Mouse (Mus musculus) lung, postnatal 0 days (tissue): ENCODE measurements around the gene Gpr45.

Experiments used
- CTCF ChIP-seq: IDR thresholded peaks from 2 replicates; pipeline ENCODE4 v1.5.1; 2016; ENCODE audit warnings: antibody characterized with exemption, mild to moderate bottlenecking
- EP300 ChIP-seq: IDR thresholded peaks from 2 replicates; pipeline ENCODE4 v1.6.1; 2016; ENCODE audit warnings: antibody characterized with exemption, mild to moderate bottlenecking, control low read depth

DNA sequence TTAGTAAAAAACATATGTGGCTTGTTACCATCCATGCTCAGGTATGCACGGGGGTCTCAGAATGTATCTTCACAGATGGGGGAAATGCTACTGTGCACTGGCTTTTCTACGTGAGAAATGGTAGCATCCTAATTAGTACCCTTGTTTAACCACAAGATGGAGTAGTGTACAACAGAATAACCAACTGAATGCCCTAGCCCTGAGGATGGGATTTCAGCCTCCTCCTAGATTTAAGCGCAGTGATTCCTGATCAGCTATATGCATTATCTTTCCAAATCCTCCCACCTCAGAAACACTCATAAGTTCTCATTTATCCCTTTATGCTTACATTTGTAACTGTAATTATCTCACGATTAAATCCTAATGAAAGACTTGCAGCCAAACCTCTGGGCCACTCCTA lies 37.6 kb upstream of the Gpr45 start:
- TF ChIP-seq EP300 (no peak), CTCF (peak; percentile 89)
